In genomic region chr15:93572889-93573288, GRCm38 (mm10) we compare ENCODE assay signal across 30 mouse cellular contexts.
"Had no signal": no experiment of that assay in that cellular context is flagged by ENCODE, and none has a peak within 500 bp of the region (broad histone marks: within the 10 kb centered on the region; RNA-seq: fewer than 3 reads in every experiment).

No protein-coding gene starts in this region.

- H3K36me3 ChIP-seq: hindbrain, embryonic 12.5 days; hindbrain, embryonic 15.5 days had no signal

- DNase-seq: heart, adult 2 months; heart, postnatal 10 days; heart, postnatal 14 days; heart, postnatal 36 days; heart, postnatal 4 days; kidney, adult 11 months; kidney, adult 18-20 months; kidney, postnatal 10 days; kidney, postnatal 4 days; layer of hippocampus, adult 9-11 months; layer of hippocampus, postnatal 36 days had no signal

- H3K9ac ChIP-seq: heart, embryonic 12.5 days; heart, embryonic 13.5 days; heart, embryonic 15.5 days; hindbrain, embryonic 12.5 days; hindbrain, embryonic 13.5 days; hindbrain, embryonic 14.5 days; hindbrain, embryonic 15.5 days; intestine, embryonic 15.5 days had no signal

- H3K4me2 ChIP-seq: heart, embryonic 11.5 days; heart, embryonic 12.5 days; heart, embryonic 13.5 days; heart, embryonic 15.5 days; hindbrain, embryonic 12.5 days; hindbrain, embryonic 13.5 days; hindbrain, embryonic 14.5 days; hindbrain, embryonic 15.5 days; intestine, embryonic 15.5 days had no signal

- H3K27me3 ChIP-seq: heart, embryonic 12.5 days; heart, embryonic 13.5 days; heart, embryonic 15.5 days; hindbrain, embryonic 12.5 days; hindbrain, embryonic 13.5 days; hindbrain, embryonic 15.5 days; intestine, embryonic 15.5 days had no signal

- H3K4me1 ChIP-seq: hindbrain, embryonic 10.5 days had no signal

- H3K9me3 ChIP-seq: heart, embryonic 15.5 days; hindbrain, embryonic 12.5 days; hindbrain, embryonic 13.5 days; hindbrain, embryonic 15.5 days; intestine, embryonic 15.5 days had no signal

- H3K4me3 ChIP-seq: heart, adult 2 months; heart, embryonic 10.5 days; heart, embryonic 12.5 days; heart, embryonic 13.5 days; heart, embryonic 15.5 days; hindbrain, embryonic 10.5 days; hindbrain, embryonic 12.5 days; hindbrain, embryonic 13.5 days; hindbrain, embryonic 15.5 days; intestine, embryonic 15.5 days; layer of hippocampus, adult 2 months; left cerebral cortex, adult 2 months had no signal

- H3K27ac ChIP-seq: heart, adult 2 months; heart, embryonic 10.5 days; heart, embryonic 13.5 days; heart, embryonic 15.5 days; hindbrain, embryonic 10.5 days; hindbrain, embryonic 12.5 days; hindbrain, embryonic 13.5 days; hindbrain, embryonic 14.5 days; hindbrain, embryonic 15.5 days; hindbrain, postnatal 0 days; intestine, embryonic 15.5 days; kidney, postnatal 0 days; layer of hippocampus, adult 2 months; left cerebral cortex, adult 2 months had no signal

- ATAC-seq: hindbrain, embryonic 16.5 days; hindbrain, postnatal 0 days; inflammation-experienced regulatory T-cells, adult 6 months; intestine, embryonic 15.5 days; intestine, embryonic 16.5 days; intestine, postnatal 0 days had no signal
